Mouse (Mus musculus): Measurements from ENCODE around the gene Snx11.

DNA sequence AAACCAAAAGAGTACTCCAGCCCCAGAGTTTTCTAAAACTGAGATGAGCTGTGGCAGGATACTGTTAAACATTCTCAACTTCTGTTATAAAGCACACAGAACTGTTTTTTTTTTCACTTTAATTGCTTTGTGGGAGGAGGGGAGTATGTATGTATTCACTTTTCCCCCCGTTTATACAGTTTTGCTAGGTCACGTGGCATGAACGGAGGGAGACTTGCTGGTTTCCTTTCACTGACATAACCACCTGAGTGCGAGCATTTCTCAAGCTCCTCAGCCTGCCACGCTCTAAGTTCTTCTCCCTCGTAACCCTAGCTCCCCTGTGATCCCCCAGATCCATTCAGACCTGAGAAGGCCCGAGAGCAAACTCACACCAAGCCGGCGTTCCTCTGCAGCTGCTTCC, 4.9 kb downstream of the Snx11 start:
- TF ChIP-seq POLR2A (IDR thresholded peaks at IDR 0.05; ENCODE audit: insufficient read length, low read depth) (no peak), MYOG (IDR thresholded peaks at IDR 0.05; ENCODE audit: control insufficient read depth in 1 of 3, insufficient read depth in 1 of 3, insufficient read length in 2 of 3, low read depth in 2 of 3) (no peak), TCF3 (IDR thresholded peaks at IDR 0.05; ENCODE audit: insufficient read length, low read depth) (no peak), CEBPB (IDR thresholded peaks at IDR 0.05; ENCODE audit: insufficient read depth, poor library complexity, severe bottlenecking) (no peak), MYOD1 (IDR thresholded peaks at IDR 0.05; ENCODE audit: control insufficient read depth in 1 of 3, insufficient read length in 2 of 3, low read depth in 2 of 3) (no peak), USF1 (IDR thresholded peaks at IDR 0.05; ENCODE audit: low read depth) (no peak), E2F4 (IDR thresholded peaks at IDR 0.05; ENCODE audit: insufficient read depth) (no peak)

Data from myocyte (in vitro differentiated cells).